ENCODE assay signal across 24 mouse cellular contexts in genomic region chr19:56406581-56406980, GRCm38 (mm10). TPM values are rescaled to one million over a fixed set of nuclear protein-coding genes. Genes with fewer than 3 reads are reported as not detected.
A peak's percentile ranks its signal among the peaks of the same experiment; 100 is the strongest.
DNase-seq lines count a peak whose midpoint lies in the region; ATAC-seq and TF ChIP-seq lines count a peak whose summit lies in the region.
"Had no signal": no experiment of that assay in that cellular context is flagged by ENCODE, and none has a peak within 500 bp of the region (broad histone marks: within the 10 kb centered on the region; RNA-seq: fewer than 3 reads in every experiment).

No protein-coding gene starts in this region.

- H3K79me2 ChIP-seq in myocyte (ENCODE audit: control insufficient read depth, insufficient read depth), result no peaks in the 10 kb centered on the region

- no peaks in the 10 kb centered on the region for H3K9me3 ChIP-seq in heart, embryonic 11.5 days (replicated peaks; ENCODE audit: control insufficient read depth, low read length)
- H3K9me3 ChIP-seq in heart, postnatal 0 days (replicated peaks; ENCODE audit: control insufficient read depth, low read length), result no peaks in the 10 kb centered on the region
- no peaks in the 10 kb centered on the region for H3K9me3 ChIP-seq in heart, embryonic 10.5 days
- H3K9me3 ChIP-seq: forebrain, embryonic 10.5 days; forebrain, embryonic 15.5 days; hindbrain, embryonic 15.5 days had no signal

- no peak overlapping the region for H3K27ac ChIP-seq in heart, embryonic 11.5 days (ENCODE audit: low read depth, low read length)
- no peak overlapping the region for H3K27ac ChIP-seq in heart, postnatal 0 days (ENCODE audit: low read depth)
- no peak overlapping the region for H3K27ac ChIP-seq in heart, embryonic 10.5 days
- H3K27ac ChIP-seq: embryonic facial prominence, embryonic 15.5 days; forebrain, embryonic 10.5 days; forebrain, embryonic 15.5 days; hindbrain, embryonic 15.5 days had no signal

- 59% methylated on average over 7 of the region's 7 CpGs for WGBS in heart, embryonic 11.5 days (ENCODE audit: insufficient replicate concordance)
- WGBS in heart, postnatal 0 days, result 50% methylated on average over 7 of the region's 7 CpGs
- WGBS in heart, embryonic 10.5 days, result 72% methylated on average over 7 of the region's 7 CpGs

- no peak overlapping the region for H3K9ac ChIP-seq in heart, embryonic 11.5 days (ENCODE audit: low read depth, low read length)
- H3K9ac ChIP-seq in heart, postnatal 0 days (replicated peaks; ENCODE audit: low read depth, low read length), result no peak overlapping the region
- H3K9ac ChIP-seq: embryonic facial prominence, embryonic 15.5 days; forebrain, embryonic 15.5 days; hindbrain, embryonic 15.5 days had no signal

- no peaks in the 10 kb centered on the region for H3K27me3 ChIP-seq in heart, embryonic 11.5 days (ENCODE audit: control insufficient read depth, insufficient read depth, low read length)
- no peaks in the 10 kb centered on the region for H3K27me3 ChIP-seq in heart, postnatal 0 days (ENCODE audit: control insufficient read depth, insufficient read depth, low read length)
- no peaks in the 10 kb centered on the region for H3K27me3 ChIP-seq in heart, embryonic 10.5 days (ENCODE audit: insufficient read depth, poor library complexity, severe bottlenecking)
- no peaks in the 10 kb centered on the region for H3K27me3 ChIP-seq in myocyte (ENCODE audit: control insufficient read depth, insufficient read depth, insufficient read length)
- H3K27me3 ChIP-seq: embryonic facial prominence, embryonic 15.5 days; forebrain, embryonic 15.5 days; hindbrain, embryonic 15.5 days had no signal

- DNase-seq in heart, adult 18-20 months, result peak; percentile 46 to 59
- peak; percentile 35 for DNase-seq in heart, postnatal 0 days (ENCODE audit: low spot score)
- no peak for DNase-seq in heart, embryonic 10.5 days (ENCODE audit: low spot score)
- peak; percentile 50 for DNase-seq in gastrocnemius, postnatal 14 days
- DNase-seq in spleen, postnatal 4 days (ENCODE audit: low spot score in 2 of 2), result no peak
- DNase-seq: adrenal gland, adult 8-10 months; cerebellum, adult 11 months; cerebellum, adult 8-10 months; cerebellum, postnatal 14 days; embryo, embryonic 11 days; kidney, adult 8-10 months had no signal

- H3K4me2 ChIP-seq in heart, embryonic 11.5 days, result no peak overlapping the region
- H3K4me2 ChIP-seq in heart, postnatal 0 days (ENCODE audit: low read depth, low read length), result no peak overlapping the region
- H3K4me2 ChIP-seq in myocyte (ENCODE audit: low read depth), result peak overlapping the region; percentile 4
- H3K4me2 ChIP-seq: embryonic facial prominence, embryonic 15.5 days; forebrain, embryonic 15.5 days; hindbrain, embryonic 15.5 days had no signal

- ATAC-seq in heart, embryonic 11.5 days (replicated peaks; ENCODE audit: insufficient number of reproducible peaks, low FRiP score, low TSS enrichment), result no peak
- ATAC-seq in heart, postnatal 0 days (ENCODE audit: insufficient read depth, low read depth), result no peak
- no peak for ATAC-seq in inflammation-experienced regulatory T-cells, adult 6 months
- ATAC-seq: forebrain, embryonic 15.5 days; intestine, postnatal 0 days had no signal

- no peaks in the 10 kb centered on the region for H3K4me1 ChIP-seq in heart, embryonic 11.5 days (ENCODE audit: control insufficient read depth, insufficient read depth, low read length)
- no peaks in the 10 kb centered on the region for H3K4me1 ChIP-seq in heart, postnatal 0 days (ENCODE audit: control insufficient read depth, insufficient read depth)
- peaks cover 3% of the 10 kb centered on the region for H3K4me1 ChIP-seq in heart, embryonic 10.5 days
- H3K4me1 ChIP-seq: embryonic facial prominence, embryonic 15.5 days; forebrain, embryonic 10.5 days; forebrain, embryonic 15.5 days had no signal

- H3ac ChIP-seq in myocyte (ENCODE audit: control insufficient read depth, insufficient read length), result no peak overlapping the region

- peaks cover 10% of the 10 kb centered on the region; the same call in 1 of the 2 replicates for H3K36me3 ChIP-seq in heart, embryonic 11.5 days (ENCODE audit: control insufficient read depth, insufficient read depth, low read length)
- H3K36me3 ChIP-seq in heart, postnatal 0 days (replicated peaks; ENCODE audit: control insufficient read depth, insufficient read depth, low read length), result peaks cover 40% of the 10 kb centered on the region
- H3K36me3 ChIP-seq in heart, embryonic 10.5 days, result peaks cover 50% of the 10 kb centered on the region
- no peaks in the 10 kb centered on the region for H3K36me3 ChIP-seq in myocyte (ENCODE audit: control insufficient read depth, insufficient read depth)
- H3K36me3 ChIP-seq: forebrain, embryonic 15.5 days; hindbrain, embryonic 15.5 days had no signal

- no peak overlapping the region for H3K4me3 ChIP-seq in heart, embryonic 11.5 days (ENCODE audit: low read depth, low read length)
- no peak overlapping the region for H3K4me3 ChIP-seq in heart, postnatal 0 days (ENCODE audit: low read depth, low read length)
- no peak overlapping the region for H3K4me3 ChIP-seq in heart, embryonic 10.5 days
- H3K4me3 ChIP-seq in myocyte, result no peak overlapping the region
- H3K4me3 ChIP-seq: embryonic facial prominence, embryonic 15.5 days; erythroblast, embryonic 14.5 days; forebrain, embryonic 10.5 days; forebrain, embryonic 15.5 days; hindbrain, embryonic 15.5 days had no signal

- intact Hi-C loops in gastrocnemius, postnatal 14 days (cut with DNase I; ENCODE audit: low total_unique reads), result no loop called here

- TF ChIP-seq POLR2A in myocyte (IDR thresholded peaks at IDR 0.05; ENCODE audit: insufficient read length, low read depth), result no peak

- TF ChIP-seq CTCF in heart, postnatal 0 days (IDR thresholded peaks at IDR 0.05; ENCODE audit: low read depth), result no peak

- TF ChIP-seq EP300 in heart, postnatal 0 days (IDR thresholded peaks at IDR 0.05; ENCODE audit: low read depth), result no peak

TF ChIP-seq in myocyte, 11 proteins besides CTCF, POLR2A, EP300 and RAD21:
- peak; percentile 60 to 94 (median 92) for TF ChIP-seq MYOG (IDR thresholded peaks at IDR 0.05; ENCODE audit: control insufficient read depth in 1 of 3, insufficient read depth in 1 of 3, insufficient read length in 2 of 3, low read depth in 2 of 3)
- peak; percentile 32 to 87 (median 51) for TF ChIP-seq MYOD1 (IDR thresholded peaks at IDR 0.05; ENCODE audit: control insufficient read depth in 1 of 3, insufficient read length in 2 of 3, low read depth in 2 of 3)
- no peak for TF ChIP-seq E2F4 (IDR thresholded peaks at IDR 0.05; ENCODE audit: insufficient read depth)
TF ChIP-seq in myocyte: peak in this region for 2.

RNA-seq across cellular contexts. Expression of gene Casp7, which starts 9.7 kb away (rescaled TPM):
- total RNA-seq in heart, adult 18-20 months (2021), result 10 to 100 TPM in 1 of 2 experiments, 1 to 10 TPM in 1; 9.1 to 12.2 TPM
- polyA plus RNA-seq in heart, embryonic 11.5 days (2014; fragmentation: Nextera tagmentation; extraction: Ambion mirVana), result 27.3 and 35.4 TPM in 2 replicates
- total RNA-seq in heart, postnatal 0 days (2014; rRNA removed; ENCODE audit: low replicate concordance), result 33.1 and 33.2 TPM in 2 replicates
- 22.5 and 27.0 TPM in 2 replicates for polyA plus RNA-seq in heart, postnatal 0 days (2015; fragmentation: Nextera tagmentation; extraction: Ambion mirVana)
- 25.1 and 31.6 TPM in 2 replicates for polyA plus RNA-seq in heart, embryonic 10.5 days (2016; fragmentation: Nextera tagmentation; extraction: Ambion mirVana)
- 1 to 10 TPM; 6.2 to 7.7 TPM for total RNA-seq in gastrocnemius, postnatal 14 days (2021)
- 6.6 TPM for polyA plus RNA-seq in myocyte (2012; fragmentation: generic; extraction: Trizol)
- polyA plus RNA-seq in inflammation-experienced regulatory T-cells, adult 6 months (2017; shearing (Covaris generic)), result 10 to 100 TPM; 29.6 to 38.3 (median 37.2) TPM

RNA-seq across cellular contexts. Expression of gene Nrap, which starts 16.7 kb away (rescaled TPM):
- 100 to 1,000 TPM; 379 to 400 TPM for total RNA-seq in heart, adult 18-20 months (2021)
- 9.2 and 12.6 TPM in 2 replicates for polyA plus RNA-seq in heart, embryonic 11.5 days (2014; fragmentation: Nextera tagmentation; extraction: Ambion mirVana)
- 163 and 207 TPM in 2 replicates for total RNA-seq in heart, postnatal 0 days (2014; rRNA removed; ENCODE audit: low replicate concordance)
- polyA plus RNA-seq in heart, postnatal 0 days (2015; fragmentation: Nextera tagmentation; extraction: Ambion mirVana), result 52.9 and 60.1 TPM in 2 replicates
- polyA plus RNA-seq in heart, embryonic 10.5 days (2016; fragmentation: Nextera tagmentation; extraction: Ambion mirVana), result 3.4 and 11.9 TPM in 2 replicates
- total RNA-seq in gastrocnemius, postnatal 14 days (2021), result 100 to 1,000 TPM; 506 to 571 TPM
- 25.5 TPM for polyA plus RNA-seq in myocyte (2012; fragmentation: generic; extraction: Trizol)
- not detected for polyA plus RNA-seq in inflammation-experienced regulatory T-cells, adult 6 months (2017; shearing (Covaris generic))
- polyA plus RNA-seq: embryonic facial prominence, embryonic 11.5 days had no signal

RNA-seq across cellular contexts. Expression of gene Plekhs1, which starts 54.9 kb away (rescaled TPM):
- not detected for total RNA-seq in heart, adult 18-20 months (2021)
- polyA plus RNA-seq in heart, embryonic 11.5 days (2014; fragmentation: Nextera tagmentation; extraction: Ambion mirVana), result 0.06 TPM in 1 of 2 replicates, not detected in the other
- total RNA-seq in heart, postnatal 0 days (2014; rRNA removed; ENCODE audit: low replicate concordance), result 0.31 TPM in 1 of 2 replicates, not detected in the other
- 0.05 and 0.07 TPM in 2 replicates for polyA plus RNA-seq in heart, postnatal 0 days (2015; fragmentation: Nextera tagmentation; extraction: Ambion mirVana)
- not detected in 2 replicates for polyA plus RNA-seq in heart, embryonic 10.5 days (2016; fragmentation: Nextera tagmentation; extraction: Ambion mirVana)
- total RNA-seq in gastrocnemius, postnatal 14 days (2021), result under 1 TPM; 0.09 to 0.21 TPM
- polyA plus RNA-seq in myocyte (2012; fragmentation: generic; extraction: Trizol), result 0.04 TPM
- under 1 TPM in 1 of 3 experiments, not detected in 2; 0.55 TPM for polyA plus RNA-seq in inflammation-experienced regulatory T-cells, adult 6 months (2017; shearing (Covaris generic))
- total RNA-seq: common myeloid progenitor, adult 5-6 weeks; G1E had no signal
- polyA plus RNA-seq: erythroblast, embryonic 14.5 days; G1E; hindbrain, embryonic 11.5 days had no signal

Comparison
In these comparisons a context has a peak if more than half of its experiments do, and no peak if none do; other contexts are left out.
1. DNase-seq: peak in heart, adult 18-20 months (2 of 2), heart, postnatal 0 days (single experiment) and gastrocnemius, postnatal 14 days (single experiment); none in heart, embryonic 10.5 days (single experiment) and spleen, postnatal 4 days (0 of 2).